Mouse (Mus musculus) adrenal gland, postnatal 0 days (tissue): ENCODE data around the gene Sva. TPM values are rescaled to one million over a fixed set of nuclear protein-coding genes. Genes with fewer than 3 reads are reported as not detected.

ENCODE experiments used
- polyA plus RNA-seq: library from polyadenylated mRNA; unstranded; fragments of >200 nt; fragmentation: Nextera tagmentation; extraction: Ambion mirVana; gene quantifications from 2 replicates; pipeline ENCODE4 v1.2.1, GENCODE M21; 2015

Sva gene
- polyA plus RNA-seq = not detected in 2 replicates

DNA sequence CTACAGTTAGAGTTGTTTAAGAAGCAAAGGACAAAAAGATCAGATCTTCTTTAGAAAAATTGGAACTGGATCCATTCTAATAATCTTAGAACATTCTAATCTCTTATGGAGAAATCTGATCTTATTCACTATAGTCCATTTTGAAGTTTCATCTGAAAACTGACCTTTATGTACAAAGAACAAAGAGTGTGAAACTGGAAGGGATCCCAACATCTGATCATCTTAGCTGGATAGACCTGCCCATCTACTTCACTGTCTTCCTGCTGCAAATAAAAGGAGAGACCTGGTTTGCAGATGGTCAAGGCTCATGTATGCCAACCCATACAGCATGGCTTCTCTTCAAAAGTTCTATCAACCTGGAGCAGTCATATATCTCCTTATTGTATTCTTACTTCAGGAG is at the start of gene Sva:
TSS of gene Sva (plus strand) at position 301 of the 400 bp plus-strand sequence.

Other genes starting within 250 kb of the Sva start
- gene Pip, start 190.9 kb upstream of the Sva start, polyA plus RNA-seq = not detected in 2 replicates
- gene Sval2, start 185.4 kb upstream of the Sva start, polyA plus RNA-seq = not detected in 2 replicates
- gene Sval1, start 86.8 kb upstream of the Sva start, polyA plus RNA-seq = not detected in 2 replicates
- not detected in 2 replicates for gene Sval3, start 70.3 kb upstream of the Sva start, polyA plus RNA-seq
- not detected in 2 replicates for gene Tas2r139, start 102.5 kb downstream of the Sva start, polyA plus RNA-seq
- not detected in 2 replicates for gene Tas2r144, start 176.9 kb downstream of the Sva start, polyA plus RNA-seq
- 69.9 and 129 TPM in 2 replicates for gene Gstk1, start 207.5 kb downstream of the Sva start, polyA plus RNA-seq
- 0.30 and 0.54 TPM in 2 replicates for gene Tmem139, start 223.6 kb downstream of the Sva start, polyA plus RNA-seq
- gene Casp2, start 226.6 kb downstream of the Sva start, polyA plus RNA-seq = 12.3 and 19.0 TPM in 2 replicates
- gene Clcn1, start 248.3 kb downstream of the Sva start, polyA plus RNA-seq = 0.14 TPM in 1 of 2 replicates, not detected in the other